Mouse (Mus musculus) kidney, adult 2 months (tissue): Measurements from ENCODE around the gene Ift43.

ENCODE experiments used
- CTCF ChIP-seq: fragments of 200-500 bp; conservative IDR thresholded peaks from 2 replicates; pipeline ENCODE4 v1.5.1; 2011; ENCODE audit warnings: low read depth, mild to moderate bottlenecking, control low read depth, low read length, moderate library complexity, mixed read lengths; ENCODE audit not compliant: insufficient read depth, insufficient read length
- POLR2A ChIP-seq: fragments of 200-500 bp; IDR thresholded peaks from one replicate; pipeline ENCODE4 v1.6.1; 2011; ENCODE audit warnings: low read depth, low read length, control low read depth

- TF ChIP-seq CTCF (no peak), POLR2A (no peak)
Measured at GRCm38 (mm10) chr12:86129005-86129404, 46.7 kb downstream of the Ift43 start.
